Mouse (Mus musculus): ENCODE results near the gene Bach1.
A peak's percentile ranks its signal among the peaks of the same experiment; 100 is the strongest.

- peak; percentile 87 for TF ChIP-seq POLR2A (IDR thresholded peaks at IDR 0.05; ENCODE audit: low read depth, low read length)
- no peak for TF ChIP-seq CTCF (IDR thresholded peaks at IDR 0.05; ENCODE audit: extremely low read depth, insufficient read depth, insufficient read length, insufficient replicate concordance)
Observed at GRCm38 (mm10) chr16:87698692-87699305, at the start of gene Bach1.

Measured in spleen, adult 2 months (tissue).